Mouse (Mus musculus) embryonic facial prominence, embryonic 11.5 days (tissue): ENCODE data around the gene Tulp4. TPM values are rescaled to one million over a fixed set of nuclear protein-coding genes. Genes with fewer than 3 reads are reported as not detected.
"Not testable (repeated sequence)": the region's sequence is repeated elsewhere in the genome, so short reads cannot be mapped to it uniquely, and the experiment has no call there.

ENCODE experiments used
- ATAC-seq: fragments of 200-750 bp; cut with Nextera tagmentation; replicated peaks from 2 replicates; pipeline ENCODE4 v1.8.0; 2017; ENCODE audit warnings: low read depth; ENCODE audit not compliant: insufficient number of reproducible peaks, low FRiP score, low TSS enrichment
- DNase-seq: peaks from one replicate; pipeline ENCODE4 v3.0.0-alpha.2; 2015; ENCODE audit warnings: low spot score
- H3K27ac ChIP-seq: fragments of 300-500 bp; sonication (generic); replicated peaks from 2 replicates; pipeline ENCODE4 v1.5.1; 2014; ENCODE audit warnings: mild to moderate bottlenecking, low read depth, low read length, control low read depth
- H3K27me3 ChIP-seq: fragments of 300-500 bp; sonication (generic); 2 replicates; pipeline ENCODE4 v1.6.1; 2014; ENCODE audit warnings: mild to moderate bottlenecking, low read length, moderate library complexity, mixed read lengths; ENCODE audit not compliant: control insufficient read depth, insufficient read depth
- H3K36me3 ChIP-seq: fragments of 300-500 bp; sonication (generic); replicated peaks from 2 replicates; pipeline ENCODE4 v1.6.1; 2014; ENCODE audit warnings: low read depth, mild to moderate bottlenecking, low read length, moderate library complexity, mixed read lengths; ENCODE audit not compliant: control insufficient read depth, insufficient read depth
- H3K4me1 ChIP-seq: fragments of 300-500 bp; sonication (generic); 2 replicates; pipeline ENCODE4 v1.6.1; 2014; ENCODE audit warnings: low read length, mixed read lengths; ENCODE audit not compliant: control insufficient read depth, insufficient read depth
- H3K4me2 ChIP-seq: fragments of 300-500 bp; sonication (generic); 2 replicates; pipeline ENCODE4 v1.6.1; 2014; ENCODE audit warnings: low read depth, mild to moderate bottlenecking, control low read depth, low read length, moderate library complexity
- H3K4me3 ChIP-seq: fragments of 300-500 bp; sonication (generic); 2 replicates; pipeline ENCODE4 v1.5.1; 2014; ENCODE audit warnings: low read depth, low read length, control low read depth
- H3K9ac ChIP-seq: fragments of 300-500 bp; sonication (generic); replicated peaks from 2 replicates; pipeline ENCODE4 v1.6.1; 2014; ENCODE audit warnings: mild to moderate bottlenecking, control low read depth, low read length
- H3K9me3 ChIP-seq: fragments of 300-500 bp; sonication (generic); replicated peaks from 2 replicates; pipeline ENCODE4 v1.6.1; 2016; ENCODE audit warnings: mild to moderate bottlenecking, low read length, inconsistent platforms, mixed read lengths; ENCODE audit not compliant: control insufficient read depth
- WGBS: fragments of 180-500 bp; shearing (Covaris S2); extraction: QIAGEN DNeasy Blood & Tissue Kit; methylation state at CpG from one replicate; pipeline ENCODE4 v1.1.7; 2014; 5-methylcytosine and 5-hydroxymethylcytosine counted together
- polyA plus RNA-seq: library from polyadenylated mRNA; unstranded; fragments of >200 nt; fragmentation: Nextera tagmentation; extraction: Ambion mirVana; gene quantifications from 2 replicates; pipeline ENCODE4 v1.2.1, GENCODE M21; 2014

Tulp4 gene
- polyA plus RNA-seq, 1 experiment from 2014 or later: 86.2 TPM

DNA sequence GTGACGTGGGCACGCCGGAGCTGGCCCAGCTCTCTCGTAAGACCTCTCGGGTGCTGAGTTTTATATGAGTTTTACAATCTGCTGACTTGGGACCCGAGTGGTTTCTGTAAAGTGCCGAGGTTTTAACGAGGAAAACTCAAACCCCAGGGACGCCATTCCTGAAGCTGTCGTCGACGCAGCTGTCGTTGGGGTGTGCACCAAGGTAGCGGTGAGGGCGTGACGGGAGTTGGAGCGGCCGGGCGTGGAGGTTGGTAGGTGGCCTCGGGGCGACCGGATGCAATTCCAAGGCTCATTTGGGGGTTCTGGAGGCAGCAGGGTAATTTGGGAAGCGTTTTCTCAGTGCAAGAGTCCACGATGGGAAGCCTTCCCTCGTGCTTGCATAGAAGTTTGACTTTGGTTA is 164.6 kb downstream of the Tulp4 start:
- not testable (repeated sequence) for H3K36me3 ChIP-seq, H3K4me1 ChIP-seq, H3K27me3 ChIP-seq, ATAC-seq, H3K27ac ChIP-seq, H3K9me3 ChIP-seq
- Histone ChIP-seq H3K9ac (peak overlapping the region; percentile 56), H3K4me3 (peak overlapping the region; percentile 45), H3K4me2 (peak overlapping the region; percentile 59)
- DNase-seq: peak; percentile 41
- 1% methylated on average over 25 of the region's 25 CpGs for WGBS

GRCm38 (mm10) chr17:6271970-6272369 is 165.7 kb downstream of the Tulp4 start:
- not testable (repeated sequence) for H3K9me3 ChIP-seq, H3K27me3 ChIP-seq, H3K36me3 ChIP-seq, ATAC-seq, H3K27ac ChIP-seq, H3K4me2 ChIP-seq, H3K4me1 ChIP-seq, DNase-seq, H3K4me3 ChIP-seq, H3K9ac ChIP-seq
- 86% methylated on average over 6 of the region's 6 CpGs for WGBS

DNA sequence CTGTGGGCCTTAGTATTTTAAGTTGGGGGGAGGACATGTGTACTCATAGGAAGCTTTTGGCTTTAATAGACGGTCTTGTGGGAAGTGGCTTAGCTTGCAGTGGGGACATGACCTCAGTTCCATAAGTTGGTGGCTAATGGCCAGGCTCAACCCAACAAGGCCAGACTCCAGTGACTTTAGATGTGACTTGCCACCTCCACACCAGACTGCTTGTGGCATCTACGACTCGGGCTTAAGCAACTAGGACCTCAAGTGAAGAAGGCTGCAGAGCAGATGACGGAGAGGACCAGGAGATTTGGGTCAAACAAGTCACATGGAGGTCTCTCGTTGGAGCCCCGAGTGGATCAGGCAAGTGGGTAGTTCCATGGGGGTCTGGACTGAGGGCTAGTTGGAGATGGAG is 168.5 kb downstream of the Tulp4 start:
- not testable (repeated sequence) for H3K4me1 ChIP-seq, H3K9me3 ChIP-seq, ATAC-seq, DNase-seq, H3K4me3 ChIP-seq, H3K27ac ChIP-seq, H3K4me2 ChIP-seq, H3K36me3 ChIP-seq, H3K27me3 ChIP-seq, H3K9ac ChIP-seq
- WGBS: 92% methylated on average over 4 of the region's 6 CpGs

DNA sequence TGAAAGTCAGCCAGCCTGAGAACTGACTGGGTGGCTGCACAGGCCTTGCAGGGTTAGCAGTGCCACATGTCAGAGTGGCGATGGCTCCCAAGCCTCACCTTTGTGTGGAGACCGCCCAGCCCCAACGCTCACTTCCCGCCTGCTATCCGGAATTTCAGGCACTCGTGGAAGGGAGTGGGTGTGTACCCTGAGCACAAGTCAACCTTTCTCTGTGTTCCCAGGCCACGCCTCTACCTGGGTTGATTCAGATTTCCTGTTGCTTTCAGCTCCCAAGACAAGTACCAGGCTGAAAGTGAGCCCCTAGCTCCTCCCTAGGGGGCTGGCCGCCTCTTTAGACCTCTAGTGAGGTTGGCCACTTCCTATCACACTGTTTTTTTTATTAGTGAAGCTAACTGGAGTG is 173.0 kb downstream of the Tulp4 start:
- not testable (repeated sequence) for H3K9me3 ChIP-seq, H3K4me2 ChIP-seq, H3K27me3 ChIP-seq, H3K4me3 ChIP-seq, H3K27ac ChIP-seq, ATAC-seq, H3K4me1 ChIP-seq, H3K9ac ChIP-seq, H3K36me3 ChIP-seq, DNase-seq
- 65% methylated on average over 8 of the region's 8 CpGs for WGBS

- not testable (repeated sequence) for H3K36me3 ChIP-seq, ATAC-seq, H3K27ac ChIP-seq, H3K4me1 ChIP-seq, H3K9me3 ChIP-seq, H3K9ac ChIP-seq, DNase-seq, H3K4me3 ChIP-seq, H3K4me2 ChIP-seq, H3K27me3 ChIP-seq
- WGBS: 91% methylated on average over 6 of the region's 10 CpGs
Measured at GRCm38 (mm10) chr17:6279772-6280171, 173.5 kb downstream of the Tulp4 start.

- not testable (repeated sequence) for H3K27ac ChIP-seq, H3K4me3 ChIP-seq, H3K4me2 ChIP-seq, H3K36me3 ChIP-seq, H3K27me3 ChIP-seq, H3K9me3 ChIP-seq, H3K9ac ChIP-seq, ATAC-seq, H3K4me1 ChIP-seq, DNase-seq
- 94% methylated on average over 17 of the region's 19 CpGs for WGBS
Measured at GRCm38 (mm10) chr17:6280513-6280912, 174.3 kb downstream of the Tulp4 start.

DNA sequence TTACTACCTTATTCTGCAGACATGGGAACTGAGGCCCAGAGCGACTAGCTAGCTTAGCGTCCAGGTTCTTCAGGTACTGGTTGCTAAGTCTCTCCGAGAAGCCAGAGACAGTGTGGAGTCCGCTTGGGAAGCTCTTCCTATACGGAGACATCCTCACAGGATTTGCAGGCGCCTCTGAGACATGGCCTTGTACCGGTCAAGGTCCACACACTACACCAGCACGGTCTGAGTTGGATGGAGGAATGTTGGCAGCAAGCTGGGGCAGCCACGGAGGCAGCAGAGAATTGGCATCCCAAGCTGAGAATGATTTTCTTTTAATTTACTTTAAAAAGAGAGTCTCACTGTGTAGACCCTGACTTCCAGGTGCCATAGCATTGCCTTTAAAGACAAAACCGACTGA is 176.9 kb downstream of the Tulp4 start:
- not testable (repeated sequence) for H3K4me3 ChIP-seq, H3K27me3 ChIP-seq, H3K36me3 ChIP-seq, ATAC-seq, H3K9ac ChIP-seq, H3K4me2 ChIP-seq, H3K27ac ChIP-seq, DNase-seq, H3K4me1 ChIP-seq, H3K9me3 ChIP-seq
- 92% methylated on average over 7 of the region's 10 CpGs for WGBS

DNA sequence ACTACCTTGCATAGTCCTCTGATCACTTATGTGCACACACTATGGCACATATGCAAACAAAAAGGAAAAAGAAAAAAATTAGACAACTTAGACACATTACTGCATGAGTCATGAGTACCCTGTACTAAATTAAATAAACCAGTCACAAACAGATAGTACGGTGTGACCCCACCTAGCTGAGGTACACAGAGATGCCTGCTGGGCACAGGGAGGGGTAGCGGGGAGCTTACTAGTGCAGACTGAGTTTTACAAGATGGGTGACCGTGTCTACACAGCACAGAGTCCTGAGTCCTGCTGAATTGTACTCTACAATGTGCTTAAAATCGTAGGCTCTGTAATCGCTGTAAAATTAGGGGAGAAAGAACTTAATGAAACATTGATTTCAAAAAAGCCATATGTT is 179.9 kb downstream of the Tulp4 start:
- H3K36me3 ChIP-seq, H3K9me3 ChIP-seq, H3K9ac ChIP-seq, H3K4me1 ChIP-seq, H3K27me3 ChIP-seq, DNase-seq, H3K27ac ChIP-seq, H3K4me2 ChIP-seq, H3K4me3 ChIP-seq, ATAC-seq: not testable (repeated sequence)
- WGBS: 89% methylated on average over 5 of the region's 5 CpGs
